Comparison of ENCODE assay signal across 11 mouse cellular contexts in genomic region chr19:16868534-16868933, GRCm38 (mm10). TPM values are rescaled to one million over a fixed set of nuclear protein-coding genes. Genes with fewer than 3 reads are reported as not detected.
DNase-seq lines count a peak whose midpoint lies in the region; ATAC-seq lines count a peak whose summit lies in the region.
"Had no signal": no experiment of that assay in that cellular context is flagged by ENCODE, and none has a peak within 500 bp of the region (broad histone marks: within the 10 kb centered on the region; RNA-seq: fewer than 3 reads in every experiment).

No protein-coding gene starts in this region.

- H3K9ac ChIP-seq in hindbrain, embryonic 11.5 days (ENCODE audit: low read depth, low read length) = no peak overlapping the region
- no peak overlapping the region for H3K9ac ChIP-seq in hindbrain, embryonic 12.5 days

- no peak overlapping the region for H3K4me2 ChIP-seq in hindbrain, embryonic 11.5 days (replicated peaks; ENCODE audit: low read depth, low read length)
- H3K4me2 ChIP-seq in hindbrain, embryonic 12.5 days (replicated peaks) = no peak overlapping the region

- H3K9me3 ChIP-seq in hindbrain, embryonic 11.5 days (ENCODE audit: control insufficient read depth, low read length) = no peaks in the 10 kb centered on the region
- H3K9me3 ChIP-seq in hindbrain, embryonic 12.5 days (replicated peaks) = no peaks in the 10 kb centered on the region

- WGBS in hindbrain, embryonic 11.5 days = 38% methylated on average over 5 of the region's 5 CpGs
- 36% methylated on average over 5 of the region's 5 CpGs for WGBS in hindbrain, embryonic 12.5 days

- H3K27me3 ChIP-seq in hindbrain, embryonic 11.5 days (ENCODE audit: control insufficient read depth, insufficient read depth, low read length) = peaks cover 56% of the 10 kb centered on the region
- H3K27me3 ChIP-seq in hindbrain, embryonic 12.5 days = peaks cover 71% of the 10 kb centered on the region

- DNase-seq in hindbrain, embryonic 11.5 days (ENCODE audit: low spot score) = peak; percentile 8
- DNase-seq in urinary bladder, postnatal 14 days (ENCODE audit: low spot score) = peak; percentile 6
- DNase-seq in urinary bladder, postnatal 4 days (ENCODE audit: low spot score in 2 of 2) = no peak
- peak; percentile 86 for DNase-seq in heart, postnatal 4 days
- DNase-seq in ovary, postnatal 14 days (ENCODE audit: low spot score) = no peak
- DNase-seq in layer of hippocampus, adult 9-10 months (ENCODE audit: low spot score) = no peak
- DNase-seq: thymus, postnatal 4 days had no signal

- no peak overlapping the region for H3K27ac ChIP-seq in hindbrain, embryonic 11.5 days (ENCODE audit: low read depth, low read length)
- no peak overlapping the region for H3K27ac ChIP-seq in hindbrain, embryonic 12.5 days

- H3K4me3 ChIP-seq in hindbrain, embryonic 11.5 days (ENCODE audit: low read depth, low read length) = no peak overlapping the region
- H3K4me3 ChIP-seq in hindbrain, embryonic 12.5 days = no peak overlapping the region

- H3K4me1 ChIP-seq in hindbrain, embryonic 11.5 days (replicated peaks; ENCODE audit: control insufficient read depth, insufficient read depth, low read length) = peaks cover 8% of the 10 kb centered on the region
- peaks cover 16% of the 10 kb centered on the region for H3K4me1 ChIP-seq in hindbrain, embryonic 12.5 days

- no peaks in the 10 kb centered on the region for H3K36me3 ChIP-seq in hindbrain, embryonic 11.5 days (ENCODE audit: control insufficient read depth, insufficient read depth, low read length)
- H3K36me3 ChIP-seq in hindbrain, embryonic 12.5 days = no peaks in the 10 kb centered on the region

- ATAC-seq in hindbrain, embryonic 11.5 days (ENCODE audit: low FRiP score) = no peak
- no peak for ATAC-seq in hindbrain, embryonic 12.5 days (ENCODE audit: low FRiP score)
- ATAC-seq: intestine, postnatal 0 days; midbrain, embryonic 16.5 days had no signal

RNA-seq across cellular contexts. Expression of gene Foxb2, which starts 5.1 kb away (rescaled TPM):
- polyA plus RNA-seq in hindbrain, embryonic 11.5 days (2014; fragmentation: Nextera tagmentation; extraction: Ambion mirVana) = 0.11 and 0.39 TPM in 2 replicates
- 2.6 and 3.2 TPM in 2 replicates for polyA plus RNA-seq in hindbrain, embryonic 12.5 days (2016; fragmentation: Nextera tagmentation; extraction: Ambion mirVana)
- not detected for total RNA-seq in heart, postnatal 4 days (2021)
- polyA plus RNA-seq: intestine, postnatal 0 days; small intestine, adult 2 months had no signal

Comparison
In these comparisons a context has a peak if more than half of its experiments do, and no peak if none do; other contexts are left out.
1. DNase-seq: peak in hindbrain, embryonic 11.5 days (single experiment), urinary bladder, postnatal 14 days (single experiment) and heart, postnatal 4 days (single experiment); none in urinary bladder, postnatal 4 days (0 of 2), ovary, postnatal 14 days (single experiment) and layer of hippocampus, adult 9-10 months (single experiment).